Mouse (Mus musculus): Measurements from ENCODE around the gene Tmem150b.

Gene Tmem150b

DNA sequence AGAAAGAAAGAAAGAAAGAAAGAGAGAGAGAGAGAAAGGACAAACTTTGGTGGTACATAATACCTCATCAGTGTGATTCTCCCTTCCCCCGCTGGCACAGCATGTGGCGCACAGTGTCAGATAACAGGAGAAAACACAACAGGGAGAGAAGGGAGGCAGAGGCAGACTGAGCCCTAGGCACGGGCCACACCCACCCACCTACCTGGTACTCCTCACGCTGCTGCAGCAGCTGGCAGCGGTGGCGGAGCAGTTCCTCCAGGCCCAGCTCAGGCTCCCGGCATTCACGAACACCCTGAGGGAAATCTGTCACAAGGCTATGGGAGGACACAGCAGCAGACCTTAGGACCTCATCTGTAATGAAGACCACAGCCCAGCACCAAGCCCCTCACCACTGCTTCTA lies 61.9 kb downstream of the Tmem150b start:
- DNase-seq (ENCODE audit: low spot score) = no peak

DNA sequence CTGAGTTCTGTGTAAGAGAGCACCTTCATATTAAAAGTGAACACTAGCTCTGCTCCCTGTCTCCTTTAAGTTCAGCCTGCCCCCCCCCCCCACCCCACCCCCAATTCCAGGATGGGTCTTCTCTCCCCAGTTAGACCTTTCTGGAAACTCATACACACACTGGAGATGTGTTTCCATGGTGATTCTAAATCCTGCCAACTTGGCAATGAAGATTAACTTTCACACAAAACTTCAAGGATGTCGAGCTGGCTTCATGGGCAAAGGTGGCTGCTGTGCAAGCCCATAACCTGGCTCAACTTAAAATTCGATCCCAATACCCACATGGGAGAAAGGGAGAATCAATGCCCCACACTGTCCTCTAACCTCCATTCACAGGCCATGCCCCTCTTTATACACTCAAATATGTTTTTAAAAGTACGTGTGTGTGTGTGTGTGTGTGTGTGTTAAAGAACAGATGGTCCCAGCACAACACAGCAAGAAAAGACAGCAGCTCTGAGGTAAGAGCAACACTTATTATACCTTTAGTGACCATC lies 65.1 kb downstream of the Tmem150b start:
- DNase-seq (ENCODE audit: low spot score) = no peak

DNA sequence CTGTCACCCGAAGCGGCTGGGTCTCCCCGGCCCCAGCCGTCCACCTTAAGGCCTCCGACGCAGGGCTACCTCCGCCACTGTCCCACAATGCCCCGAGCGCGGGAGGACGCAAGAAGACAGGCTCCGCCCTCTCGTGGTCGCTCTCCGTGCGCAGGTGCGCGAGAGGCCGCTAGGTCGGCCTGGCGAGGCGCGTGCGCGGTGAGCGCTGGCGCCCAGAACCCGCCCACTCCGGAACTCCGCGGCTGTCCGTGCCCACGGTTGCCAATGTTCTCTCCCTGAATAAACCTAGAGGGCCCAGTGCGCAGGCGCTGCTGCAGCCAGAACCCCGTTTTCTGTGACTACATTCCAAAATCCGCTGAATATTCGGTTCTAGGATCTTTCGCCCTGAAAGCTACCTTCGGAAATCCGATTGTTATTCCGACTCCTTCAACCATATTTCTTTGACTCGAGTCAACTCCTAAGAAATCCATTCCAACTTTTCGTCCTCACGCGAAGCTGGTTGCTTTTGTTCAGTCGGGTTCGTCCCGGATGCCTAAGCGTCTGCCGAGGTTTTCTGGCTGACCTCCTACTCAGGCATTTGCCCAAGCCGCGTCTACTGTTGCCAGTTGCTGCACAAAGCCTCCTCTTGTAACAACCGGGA lies 66.0 kb downstream of the Tmem150b start, which contains the start of gene Ppp6r1:
Gene Ppp6r1, minus strand, starts transcription at position 108 of the 640 bp plus-strand sequence.
- DNase-seq (ENCODE audit: low spot score) = peak; percentile 73

DNA sequence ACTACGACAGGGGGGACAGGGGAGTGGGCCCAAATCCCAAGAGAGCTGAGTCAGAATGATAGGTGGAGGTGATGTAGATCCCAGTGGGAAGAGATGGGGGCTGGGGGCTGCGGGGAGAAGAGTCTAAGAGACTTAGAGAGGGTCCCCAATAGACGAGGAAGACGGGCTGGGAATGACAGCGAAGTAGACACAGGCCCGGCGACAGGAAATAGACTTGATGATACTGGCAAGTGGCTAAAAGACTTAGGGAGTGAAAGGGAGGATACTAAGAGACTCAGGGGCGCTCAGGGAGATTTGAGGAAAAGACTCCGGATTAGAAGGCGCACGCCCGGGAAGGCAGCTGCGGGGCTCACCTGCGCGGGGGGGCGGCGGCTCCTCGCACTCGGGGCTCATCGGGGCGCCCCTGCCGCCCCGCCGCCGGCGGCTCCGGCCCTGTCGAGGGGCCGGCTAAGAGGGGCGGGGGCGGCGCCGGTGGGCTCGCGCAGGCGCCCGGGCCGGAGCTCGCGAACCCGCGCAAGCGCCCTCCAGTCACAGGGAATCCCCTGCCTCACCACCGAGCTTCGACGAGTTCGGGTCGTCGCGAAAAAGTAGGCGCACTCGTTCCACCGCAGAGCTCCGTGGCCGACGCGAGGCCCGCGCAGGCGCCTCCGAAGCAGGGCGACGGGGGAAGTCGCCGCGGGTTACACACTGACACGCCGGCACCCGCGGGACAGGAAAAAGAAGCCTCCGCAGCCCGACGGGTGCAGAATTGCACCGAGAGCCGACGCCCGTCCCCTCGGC lies 66.7 kb downstream of the Tmem150b start:
- DNase-seq (ENCODE audit: low spot score) = no peak

DNA sequence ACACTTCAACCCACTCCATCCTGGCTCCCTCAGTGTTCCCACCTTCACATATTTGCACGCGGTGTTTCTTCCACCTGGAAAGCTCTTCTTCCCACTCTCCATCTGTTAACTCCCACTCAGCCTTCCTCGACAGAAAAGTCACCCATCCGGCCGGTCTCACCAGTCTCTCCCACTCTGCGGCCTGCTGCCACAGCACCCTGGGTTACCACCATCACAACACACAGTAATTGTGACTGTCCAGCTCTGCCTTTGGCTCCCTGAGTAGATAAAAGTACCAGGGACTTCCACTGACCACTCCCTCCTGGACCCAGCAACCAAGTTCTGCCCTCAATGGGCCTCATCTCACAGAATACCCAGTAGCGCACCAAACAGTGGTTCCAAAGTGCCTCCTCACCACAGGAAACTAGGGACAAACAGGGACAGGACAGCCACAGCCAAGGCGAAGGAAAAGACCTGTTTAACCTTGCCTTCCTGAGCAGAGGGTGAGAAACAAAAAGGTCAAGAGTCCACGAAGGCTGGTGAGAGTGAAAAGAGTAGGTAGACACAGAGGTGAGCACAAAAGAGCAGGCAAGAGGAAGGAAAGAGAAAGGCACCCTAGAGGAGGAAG lies 67.4 kb downstream of the Tmem150b start:
- DNase-seq (ENCODE audit: low spot score) = no peak
